Mouse (Mus musculus) forebrain, postnatal 0 days (tissue): ENCODE measurements at regions not wholly inside any gene's neighbourhood (a gene's known extent, or its start where the extent isn't known, plus 50 kb on each side); places are given as distances from the start of the nearest gene placed in this dataset.
A peak's percentile ranks its signal among the peaks of the same experiment; 100 is the strongest.

ENCODE experiments used
- ATAC-seq: fragments of 200-750 bp; cut with Nextera tagmentation; 2 replicates; pipeline ENCODE4 v1.8.0; 2017; ENCODE audit warnings: mild to moderate bottlenecking, moderate library complexity
- DNase-seq: peaks from one replicate; pipeline ENCODE4 v3.0.0-alpha.2; 2015
- H3K27ac ChIP-seq: fragments of 300-500 bp; sonication (generic); 2 replicates; pipeline ENCODE4 v1.5.1; 2014; ENCODE audit warnings: low read depth, mild to moderate bottlenecking, antibody characterized with exemption, low read length, moderate library complexity, mixed read lengths
- H3K27me3 ChIP-seq: fragments of 300-500 bp; sonication (generic); 2 replicates; pipeline ENCODE4 v1.6.1; 2014; ENCODE audit warnings: mild to moderate bottlenecking, low read length, mixed read lengths; ENCODE audit not compliant: insufficient read depth
- H3K36me3 ChIP-seq: fragments of 300-500 bp; sonication (generic); 2 replicates; pipeline ENCODE4 v1.6.1; 2014; ENCODE audit warnings: mild to moderate bottlenecking, moderate library complexity; ENCODE audit not compliant: insufficient read depth
- H3K4me1 ChIP-seq: fragments of 300-500 bp; sonication (generic); 2 replicates; pipeline ENCODE4 v1.6.1; 2014; ENCODE audit warnings: antibody characterized with exemption; ENCODE audit not compliant: insufficient read depth
- H3K4me2 ChIP-seq: fragments of 300-500 bp; sonication (generic); 2 replicates; pipeline ENCODE4 v1.6.1; 2014; ENCODE audit warnings: low read depth, mild to moderate bottlenecking, moderate library complexity
- H3K4me3 ChIP-seq: fragments of 300-500 bp; sonication (generic); 2 replicates; pipeline ENCODE4 v1.5.1; 2014; ENCODE audit warnings: low read depth, low read length, mixed read lengths
- H3K9ac ChIP-seq: fragments of 300-500 bp; sonication (generic); 2 replicates; pipeline ENCODE4 v1.6.1; 2014; ENCODE audit warnings: mild to moderate bottlenecking
- H3K9me3 ChIP-seq: fragments of 300-500 bp; sonication (generic); 2 replicates; pipeline ENCODE4 v1.6.1; 2016; ENCODE audit warnings: low read length
- CTCF ChIP-seq: sonication (generic); IDR thresholded peaks from 2 replicates; pipeline ENCODE4 v1.5.1; 2016; ENCODE audit warnings: antibody characterized with exemption, control low read depth, low read depth
- WGBS: fragments of 180-500 bp; shearing (Covaris S2); extraction: QIAGEN DNeasy Blood & Tissue Kit; methylation state at CpG from one replicate; pipeline ENCODE4 v1.1.7; 2014; 5-methylcytosine and 5-hydroxymethylcytosine counted together

GRCm38 (mm10) chr19:37754024-37754423, 56.4 kb downstream of the Cyp26a1 start:
- WGBS = 93% methylated on average over 9 of the region's 9 CpGs
- Histone ChIP-seq H3K4me3 (no peak overlapping the region), H3K36me3 (no peaks in the 10 kb centered on the region), H3K4me2 (no peak overlapping the region), H3K27me3 (no peaks in the 10 kb centered on the region), H3K4me1 (no peaks in the 10 kb centered on the region), H3K9me3 (no peaks in the 10 kb centered on the region), H3K27ac (no peak overlapping the region), H3K9ac (no peak overlapping the region)
- DNase-seq (no peak), ATAC-seq (no peak)
- TF ChIP-seq CTCF = no peak

GRCm38 (mm10) chr19:37755372-37755771, 57.8 kb downstream of the Cyp26a1 start:
- H3K27ac ChIP-seq = no peak overlapping the region
- H3K4me1 ChIP-seq = no peaks in the 10 kb centered on the region
- no peaks in the 10 kb centered on the region for H3K36me3 ChIP-seq
- no peaks in the 10 kb centered on the region for H3K27me3 ChIP-seq
- DNase-seq = no peak
- H3K9me3 ChIP-seq = no peaks in the 10 kb centered on the region
- WGBS = 92% methylated on average over 3 of the region's 3 CpGs
- ATAC-seq = no peak
- no peak for TF ChIP-seq CTCF
- H3K4me3 ChIP-seq = no peak overlapping the region
- no peak overlapping the region for H3K9ac ChIP-seq
- H3K4me2 ChIP-seq = no peak overlapping the region

GRCm38 (mm10) chr19:37769376-37769775, 71.8 kb downstream of the Cyp26a1 start:
- no peaks in the 10 kb centered on the region for H3K27me3 ChIP-seq
- no peak for ATAC-seq
- H3K4me3 ChIP-seq = no peak overlapping the region
- H3K4me1 ChIP-seq = no peaks in the 10 kb centered on the region
- no peak overlapping the region for H3K9ac ChIP-seq
- H3K4me2 ChIP-seq = no peak overlapping the region
- H3K27ac ChIP-seq = no peak overlapping the region
- no peak for DNase-seq
- H3K36me3 ChIP-seq = no peaks in the 10 kb centered on the region
- H3K9me3 ChIP-seq = no peaks in the 10 kb centered on the region
- 92% methylated on average over 4 of the region's 4 CpGs for WGBS
- no peak for TF ChIP-seq CTCF

GRCm38 (mm10) chr19:37771956-37772355, 74.4 kb downstream of the Cyp26a1 start:
- Histone ChIP-seq H3K27me3 (no peaks in the 10 kb centered on the region), H3K4me1 (no peaks in the 10 kb centered on the region), H3K9me3 (no peaks in the 10 kb centered on the region), H3K4me3 (no peak overlapping the region), H3K9ac (no peak overlapping the region), H3K27ac (no peak overlapping the region), H3K4me2 (no peak overlapping the region), H3K36me3 (no peaks in the 10 kb centered on the region)
- 86% methylated on average over 6 of the region's 6 CpGs for WGBS
- DNase-seq (no peak), ATAC-seq (no peak)
- TF ChIP-seq CTCF = no peak

GRCm38 (mm10) chr19:37774551-37774950, 77.0 kb downstream of the Cyp26a1 start:
- Histone ChIP-seq H3K27ac (no peak overlapping the region), H3K9ac (no peak overlapping the region), H3K4me3 (no peak overlapping the region), H3K9me3 (no peaks in the 10 kb centered on the region), H3K27me3 (no peaks in the 10 kb centered on the region), H3K4me1 (no peaks in the 10 kb centered on the region), H3K4me2 (no peak overlapping the region), H3K36me3 (no peaks in the 10 kb centered on the region)
- ATAC-seq (no peak), DNase-seq (no peak)
- TF ChIP-seq CTCF = no peak
- WGBS = 94% methylated on average over 4 of the region's 4 CpGs

- 85% methylated on average over 1 of the region's 1 CpGs for WGBS
- no peaks in the 10 kb centered on the region for H3K27me3 ChIP-seq
- no peak for TF ChIP-seq CTCF
Observed at GRCm38 (mm10) chr19:37774966-37775365, 77.4 kb downstream of the Cyp26a1 start.

GRCm38 (mm10) chr19:37777961-37778360, 80.4 kb downstream of the Cyp26a1 start:
- H3K27me3 ChIP-seq = no peaks in the 10 kb centered on the region
- no peaks in the 10 kb centered on the region for H3K9me3 ChIP-seq
- H3K4me3 ChIP-seq = no peak overlapping the region
- DNase-seq (peak; percentile 18), ATAC-seq (peak; percentile 54)
- 16% methylated on average over 6 of the region's 6 CpGs for WGBS
- no peak for TF ChIP-seq CTCF
- no peak overlapping the region for H3K4me2 ChIP-seq
- no peak overlapping the region for H3K9ac ChIP-seq
- H3K4me1 ChIP-seq = no peaks in the 10 kb centered on the region
- H3K36me3 ChIP-seq = no peaks in the 10 kb centered on the region
- H3K27ac ChIP-seq = no peak overlapping the region

More at GRCm38 (mm10) chr19:37774966-37775365, 77.4 kb downstream of the Cyp26a1 start:
- H3K4me2 ChIP-seq = no peak overlapping the region
- no peak overlapping the region for H3K4me3 ChIP-seq
- no peak overlapping the region for H3K9ac ChIP-seq
- no peak overlapping the region for H3K27ac ChIP-seq
- H3K4me1 ChIP-seq = no peaks in the 10 kb centered on the region
- DNase-seq = no peak
- H3K36me3 ChIP-seq = no peaks in the 10 kb centered on the region
- no peak for ATAC-seq
- no peaks in the 10 kb centered on the region for H3K9me3 ChIP-seq

- no peak overlapping the region for H3K27ac ChIP-seq
- no peaks in the 10 kb centered on the region for H3K9me3 ChIP-seq
- DNase-seq = no peak
- no peaks in the 10 kb centered on the region for H3K4me1 ChIP-seq
- WGBS = 92% methylated on average over 4 of the region's 4 CpGs
- no peak for TF ChIP-seq CTCF
- no peak overlapping the region for H3K4me3 ChIP-seq
- no peak for ATAC-seq
- no peaks in the 10 kb centered on the region for H3K27me3 ChIP-seq
- H3K4me2 ChIP-seq = no peak overlapping the region
- no peaks in the 10 kb centered on the region for H3K36me3 ChIP-seq
- no peak overlapping the region for H3K9ac ChIP-seq
Observed at GRCm38 (mm10) chr19:37778568-37778967, 81.0 kb downstream of the Cyp26a1 start.
